Mouse (Mus musculus): Measurements from ENCODE around the gene Snrpb2.

GRCm38 (mm10) chr2:143031283-143031682 is 31.6 kb upstream of the Snrpb2 start:
- TF ChIP-seq EP300 (IDR thresholded peaks at IDR 0.05; ENCODE audit: low read depth), result no peak
- no peak for TF ChIP-seq CTCF (IDR thresholded peaks at IDR 0.05; ENCODE audit: low read depth)

Measured in liver, embryonic 14.5 days (tissue).